Mouse (Mus musculus) heart, embryonic 15.5 days (tissue): ENCODE results near the gene Pnlip. TPM values are rescaled to one million over a fixed set of nuclear protein-coding genes. Genes with fewer than 3 reads are reported as not detected.

Experiments
- ATAC-seq: fragments of 200-750 bp; cut with Nextera tagmentation; replicated peaks from 2 replicates; pipeline ENCODE4 v1.8.0; 2017; ENCODE audit warnings: low read depth, moderate TSS enrichment; ENCODE audit not compliant: insufficient number of reproducible peaks, insufficient read depth, low FRiP score
- H3K27ac ChIP-seq: fragments of 300-500 bp; sonication (generic); 2 replicates; pipeline ENCODE4 v1.5.1; 2015; ENCODE audit warnings: mild to moderate bottlenecking, inconsistent platforms
- H3K27me3 ChIP-seq: fragments of 300-500 bp; sonication (generic); 2 replicates; pipeline ENCODE4 v1.6.1; 2015; ENCODE audit warnings: inconsistent platforms
- H3K36me3 ChIP-seq: fragments of 300-500 bp; sonication (generic); 2 replicates; pipeline ENCODE4 v1.6.1; 2015; ENCODE audit warnings: mild to moderate bottlenecking, inconsistent platforms
- H3K4me1 ChIP-seq: fragments of 300-500 bp; sonication (generic); replicated peaks from 2 replicates; pipeline ENCODE4 v1.6.1; 2015; ENCODE audit warnings: inconsistent platforms
- H3K4me2 ChIP-seq: fragments of 300-500 bp; sonication (generic); 2 replicates; pipeline ENCODE4 v1.6.1; 2015; ENCODE audit warnings: inconsistent platforms, mild to moderate bottlenecking, moderate library complexity
- H3K4me3 ChIP-seq: fragments of 300-500 bp; sonication (generic); 2 replicates; pipeline ENCODE4 v1.5.1; 2015; ENCODE audit warnings: mild to moderate bottlenecking, inconsistent platforms
- H3K9ac ChIP-seq: fragments of 300-500 bp; sonication (generic); 2 replicates; pipeline ENCODE4 v1.6.1; 2015; ENCODE audit warnings: mild to moderate bottlenecking, inconsistent platforms
- H3K9me3 ChIP-seq: fragments of 300-500 bp; sonication (generic); replicated peaks from 2 replicates; pipeline ENCODE4 v1.6.1; 2016; ENCODE audit warnings: inconsistent platforms
- WGBS: fragments of 180-500 bp; shearing (Covaris S2); methylation state at CpG from one replicate; pipeline ENCODE4 v1.1.7; 2015; ENCODE audit warnings: mixed read lengths; 5-methylcytosine and 5-hydroxymethylcytosine counted together
- polyA plus RNA-seq: library from polyadenylated mRNA; unstranded; fragments of >200 nt; fragmentation: Nextera tagmentation; extraction: Ambion mirVana; gene quantifications from 2 replicates; pipeline ENCODE4 v1.2.1, GENCODE M21; 2015

Gene Pnlip
- polyA plus RNA-seq, 1 experiment from 2014 or later, result not detected

- H3K4me3 ChIP-seq, result no peak overlapping the region
- H3K27me3 ChIP-seq, result no peaks in the 10 kb centered on the region
- H3K4me2 ChIP-seq, result no peak overlapping the region
- no peak overlapping the region for H3K27ac ChIP-seq
- no peak overlapping the region for H3K9ac ChIP-seq
- WGBS, result 53% methylated on average over 4 of the region's 4 CpGs
- H3K4me1 ChIP-seq, result no peaks in the 10 kb centered on the region
- no peaks in the 10 kb centered on the region for H3K9me3 ChIP-seq
- no peaks in the 10 kb centered on the region for H3K36me3 ChIP-seq
- ATAC-seq, result no peak
Observed at GRCm38 (mm10) chr19:58662098-58662497, 9.8 kb downstream of the Pnlip start.

GRCm38 (mm10) chr19:58663317-58663716 lies 11.0 kb downstream of the Pnlip start:
- Histone ChIP-seq H3K4me1 (no peaks in the 10 kb centered on the region), H3K9me3 (no peaks in the 10 kb centered on the region), H3K27me3 (no peaks in the 10 kb centered on the region), H3K9ac (no peak overlapping the region), H3K4me3 (no peak overlapping the region), H3K4me2 (no peak overlapping the region), H3K36me3 (no peaks in the 10 kb centered on the region), H3K27ac (no peak overlapping the region)
- ATAC-seq, result no peak
- 65% methylated on average over 2 of the region's 2 CpGs for WGBS

GRCm38 (mm10) chr19:58664901-58665300 lies 12.6 kb downstream of the Pnlip start:
- Histone ChIP-seq H3K4me1 (no peaks in the 10 kb centered on the region), H3K4me2 (no peak overlapping the region), H3K27me3 (no peaks in the 10 kb centered on the region), H3K36me3 (no peaks in the 10 kb centered on the region), H3K4me3 (no peak overlapping the region), H3K9me3 (no peaks in the 10 kb centered on the region), H3K9ac (no peak overlapping the region), H3K27ac (no peak overlapping the region)
- no peak for ATAC-seq
- 60% methylated on average over 5 of the region's 5 CpGs for WGBS

DNA sequence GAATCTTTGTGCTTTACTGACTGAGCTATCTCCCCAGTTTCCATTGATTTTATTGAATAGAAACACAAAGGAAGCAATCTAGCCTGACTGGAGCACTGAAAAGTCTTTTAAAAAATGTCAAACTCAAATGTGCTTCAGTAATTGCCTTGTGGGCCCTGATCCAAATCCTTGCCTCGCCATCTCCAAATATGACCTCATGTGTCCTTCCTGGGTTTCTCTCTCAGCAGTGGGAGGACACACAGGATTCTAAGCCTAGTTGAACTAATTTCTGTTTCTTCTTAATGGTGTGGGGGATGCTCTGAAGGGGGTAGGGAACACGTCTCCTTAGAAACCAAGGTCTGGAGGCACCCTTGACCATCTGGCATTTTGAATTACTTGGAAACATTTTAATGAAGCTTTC lies 22.3 kb downstream of the Pnlip start:
- Histone ChIP-seq H3K9me3 (no peaks in the 10 kb centered on the region), H3K4me3 (no peak overlapping the region), H3K4me1 (no peaks in the 10 kb centered on the region), H3K27me3 (no peaks in the 10 kb centered on the region), H3K4me2 (no peak overlapping the region), H3K9ac (no peak overlapping the region), H3K27ac (no peak overlapping the region), H3K36me3 (no peaks in the 10 kb centered on the region)
- no peak for ATAC-seq
- 28% methylated on average over 2 of the region's 2 CpGs for WGBS

- Histone ChIP-seq H3K36me3 (no peaks in the 10 kb centered on the region), H3K4me2 (no peak overlapping the region), H3K9ac (no peak overlapping the region), H3K27ac (no peak overlapping the region), H3K4me1 (no peaks in the 10 kb centered on the region), H3K9me3 (no peaks in the 10 kb centered on the region), H3K27me3 (no peaks in the 10 kb centered on the region), H3K4me3 (no peak overlapping the region)
- WGBS, result 58% methylated on average over 8 of the region's 8 CpGs
- ATAC-seq, result no peak
Observed at GRCm38 (mm10) chr19:58677117-58677516, 24.8 kb downstream of the Pnlip start.

GRCm38 (mm10) chr19:58688933-58689332 lies 36.6 kb downstream of the Pnlip start:
- Histone ChIP-seq H3K4me2 (no peak overlapping the region), H3K4me3 (no peak overlapping the region), H3K36me3 (no peaks in the 10 kb centered on the region), H3K4me1 (peaks cover 2% of the 10 kb centered on the region; the same call in 1 of the 2 replicates), H3K9me3 (no peaks in the 10 kb centered on the region), H3K9ac (no peak overlapping the region), H3K27ac (no peak overlapping the region), H3K27me3 (no peaks in the 10 kb centered on the region)
- ATAC-seq, result no peak
- WGBS, result 63% methylated on average over 1 of the region's 1 CpGs

GRCm38 (mm10) chr19:58695314-58695713 lies 43.0 kb downstream of the Pnlip start:
- H3K27ac ChIP-seq, result no peak overlapping the region
- H3K4me2 ChIP-seq, result no peak overlapping the region
- ATAC-seq, result no peak
- no peaks in the 10 kb centered on the region for H3K27me3 ChIP-seq
- no peaks in the 10 kb centered on the region for H3K9me3 ChIP-seq
- H3K9ac ChIP-seq, result no peak overlapping the region
- 73% methylated on average over 3 of the region's 3 CpGs for WGBS
- no peaks in the 10 kb centered on the region for H3K36me3 ChIP-seq
- no peak overlapping the region for H3K4me3 ChIP-seq
- peaks cover 2% of the 10 kb centered on the region; the same call in 1 of the 2 replicates for H3K4me1 ChIP-seq

DNA sequence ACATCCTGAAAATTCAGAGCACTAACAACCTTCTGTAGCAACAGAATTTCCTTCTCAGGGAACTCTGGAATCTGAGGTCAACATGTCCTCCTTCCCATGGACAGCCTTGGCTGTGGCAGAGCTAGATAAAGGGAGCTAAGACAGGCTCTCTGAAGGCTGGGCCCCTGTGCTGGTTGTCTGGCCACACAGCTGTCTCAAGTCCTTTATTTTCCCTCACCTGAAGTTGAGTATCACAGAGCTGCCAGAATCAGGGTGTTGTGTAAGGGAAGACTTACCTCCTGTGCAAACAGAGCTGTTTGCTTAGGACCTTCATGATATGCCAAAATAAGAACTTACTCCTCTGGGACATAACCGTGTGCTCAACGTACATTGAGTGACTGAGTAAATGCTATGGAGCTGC lies 43.9 kb downstream of the Pnlip start:
- peaks cover 2% of the 10 kb centered on the region; the same call in 1 of the 2 replicates for H3K4me1 ChIP-seq
- H3K27me3 ChIP-seq, result no peaks in the 10 kb centered on the region
- no peak overlapping the region for H3K27ac ChIP-seq
- WGBS, result 61% methylated on average over 2 of the region's 2 CpGs
- no peak overlapping the region for H3K4me2 ChIP-seq
- H3K9me3 ChIP-seq, result no peaks in the 10 kb centered on the region
- ATAC-seq, result no peak
- no peaks in the 10 kb centered on the region for H3K36me3 ChIP-seq
- H3K4me3 ChIP-seq, result no peak overlapping the region
- no peak overlapping the region for H3K9ac ChIP-seq

DNA sequence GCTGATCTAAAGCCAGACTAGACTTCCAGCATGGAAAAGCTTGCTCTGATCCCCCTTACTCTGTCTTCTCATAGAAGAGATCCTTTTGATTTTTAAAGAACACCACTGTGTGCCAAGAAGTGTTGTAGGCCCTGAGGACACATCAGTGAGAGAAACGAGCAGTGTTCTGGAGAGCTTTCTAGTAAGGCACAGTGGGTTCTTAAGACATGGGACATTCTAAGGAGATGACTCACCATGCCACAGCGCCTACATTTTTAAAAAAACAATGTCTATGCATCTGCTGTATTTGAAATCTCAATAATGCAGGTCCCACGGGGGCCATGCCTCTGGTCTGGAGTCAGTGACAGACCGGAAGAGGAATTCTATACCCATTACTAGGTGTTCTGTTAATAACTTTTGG lies 52.3 kb downstream of the Pnlip start:
- ATAC-seq, result no peak
- WGBS, result 74% methylated on average over 4 of the region's 4 CpGs
- no peak overlapping the region for H3K4me2 ChIP-seq
- H3K4me1 ChIP-seq, result no peaks in the 10 kb centered on the region
- no peak overlapping the region for H3K9ac ChIP-seq
- no peaks in the 10 kb centered on the region for H3K36me3 ChIP-seq
- no peaks in the 10 kb centered on the region for H3K9me3 ChIP-seq
- no peak overlapping the region for H3K27ac ChIP-seq
- no peak overlapping the region for H3K4me3 ChIP-seq
- H3K27me3 ChIP-seq, result no peaks in the 10 kb centered on the region

GRCm38 (mm10) chr19:58708611-58709010 lies 56.3 kb downstream of the Pnlip start:
- Histone ChIP-seq H3K4me2 (no peak overlapping the region), H3K9me3 (no peaks in the 10 kb centered on the region), H3K27ac (no peak overlapping the region), H3K4me1 (no peaks in the 10 kb centered on the region), H3K36me3 (no peaks in the 10 kb centered on the region), H3K4me3 (no peak overlapping the region), H3K27me3 (no peaks in the 10 kb centered on the region), H3K9ac (no peak overlapping the region)
- 75% methylated on average over 3 of the region's 3 CpGs for WGBS
- no peak for ATAC-seq

GRCm38 (mm10) chr19:58717925-58718324 lies 65.6 kb downstream of the Pnlip start:
- H3K9me3 ChIP-seq, result no peaks in the 10 kb centered on the region
- H3K4me1 ChIP-seq, result no peaks in the 10 kb centered on the region
- H3K27me3 ChIP-seq, result no peaks in the 10 kb centered on the region
- no peak for ATAC-seq
- no peak overlapping the region for H3K4me3 ChIP-seq
- 79% methylated on average over 4 of the region's 4 CpGs for WGBS
- no peaks in the 10 kb centered on the region for H3K36me3 ChIP-seq
- H3K9ac ChIP-seq, result no peak overlapping the region
- H3K27ac ChIP-seq, result no peak overlapping the region
- no peak overlapping the region for H3K4me2 ChIP-seq

GRCm38 (mm10) chr19:58720439-58720838 lies 68.1 kb downstream of the Pnlip start:
- H3K36me3 ChIP-seq, result no peaks in the 10 kb centered on the region
- no peaks in the 10 kb centered on the region for H3K27me3 ChIP-seq
- no peaks in the 10 kb centered on the region for H3K4me1 ChIP-seq
- H3K9me3 ChIP-seq, result no peaks in the 10 kb centered on the region
- H3K27ac ChIP-seq, result no peak overlapping the region
- no peak overlapping the region for H3K9ac ChIP-seq
- H3K4me3 ChIP-seq, result no peak overlapping the region
- no peak overlapping the region for H3K4me2 ChIP-seq
- ATAC-seq, result no peak
